Mouse (Mus musculus) G1E (cell line): ENCODE data around the gene Hist1h4k.
"Not testable (repeated sequence)": the region's sequence is repeated elsewhere in the genome, so short reads cannot be mapped to it uniquely, and the experiment has no call there.

ENCODE experiments used
- CTCF ChIP-seq: IDR thresholded peaks from 2 replicates; pipeline ENCODE4 v1.5.1; 2012; ENCODE audit warnings: low read depth, low read length, inconsistent platforms, mixed read lengths
- POLR2AphosphoS5 ChIP-seq: IDR thresholded peaks from 2 replicates; pipeline ENCODE4 v1.6.1; 2012; ENCODE audit warnings: low read depth, low read length, inconsistent platforms; ENCODE audit not compliant: insufficient replicate concordance
- TAL1 ChIP-seq: conservative IDR thresholded peaks from 2 replicates; pipeline ENCODE4 v1.6.1; 2012; ENCODE audit warnings: low read depth, low read length, inconsistent platforms, mixed read lengths

DNA sequence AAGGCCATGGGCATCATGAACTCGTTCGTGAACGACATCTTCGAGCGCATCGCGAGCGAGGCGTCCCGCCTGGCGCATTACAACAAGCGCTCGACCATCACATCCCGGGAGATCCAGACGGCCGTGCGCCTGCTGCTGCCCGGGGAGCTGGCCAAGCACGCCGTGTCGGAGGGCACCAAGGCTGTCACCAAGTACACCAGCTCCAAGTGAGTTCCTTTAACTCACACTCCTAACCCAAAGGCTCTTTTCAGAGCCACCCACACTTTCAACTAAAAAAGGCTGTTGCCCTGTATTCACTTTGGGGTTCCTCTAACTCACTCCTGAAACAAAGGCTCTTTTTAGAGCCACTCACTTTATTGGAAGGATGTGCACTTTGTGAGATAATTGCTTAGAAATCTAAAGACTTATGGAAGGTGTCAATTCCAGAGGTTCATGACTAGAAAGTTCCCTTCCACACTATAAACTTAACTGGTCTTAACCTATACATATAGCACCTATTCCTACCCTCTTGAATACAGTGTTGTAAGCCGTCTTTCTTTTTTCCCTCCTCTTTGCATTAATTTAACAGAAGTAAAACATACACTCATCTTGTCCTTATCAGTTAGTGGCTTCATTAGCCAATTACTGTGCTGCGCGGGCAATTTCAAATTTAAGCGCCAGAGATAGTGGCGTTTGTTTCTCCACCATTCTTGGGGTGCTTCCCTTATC, 4.1 kb upstream of the Hist1h4k start:
- peak; percentile 92 for TF ChIP-seq POLR2AphosphoS5
- TF ChIP-seq CTCF, TAL1: not testable (repeated sequence)
